Mouse (Mus musculus) spleen, postnatal 4 days (tissue): Measurements from ENCODE around the gene Smoc1.
A peak's percentile ranks its signal among the peaks of the same experiment; 100 is the strongest.

Source experiments
- DNase-seq, 2 experiments: peaks; one replicate each; pipeline ENCODE4 v3.0.0; 2022; ENCODE audit warnings: low spot score in 2 of 2

The Smoc1 gene

GRCm38 (mm10) chr12:81081031-81081430, 54.4 kb downstream of the Smoc1 start:
- no peak for DNase-seq

GRCm38 (mm10) chr12:81083146-81083545, 56.5 kb downstream of the Smoc1 start:
- no peak for DNase-seq

GRCm38 (mm10) chr12:81085244-81085643, 58.6 kb downstream of the Smoc1 start:
- DNase-seq = no peak

- DNase-seq = no peak
These were observed 61.5 kb downstream of the Smoc1 start for GRCm38 (mm10) chr12:81088131-81088530.

GRCm38 (mm10) chr12:81091641-81092040, 65.0 kb downstream of the Smoc1 start:
- DNase-seq = no peak

GRCm38 (mm10) chr12:81092641-81093040, 66.0 kb downstream of the Smoc1 start:
- DNase-seq = no peak

GRCm38 (mm10) chr12:81093211-81093610, 66.6 kb downstream of the Smoc1 start:
- no peak for DNase-seq

- peak in 1 of 2 experiments; percentile 43 for DNase-seq
These were observed 68.3 kb downstream of the Smoc1 start for GRCm38 (mm10) chr12:81094766-81095405.

- DNase-seq = peak in 1 of 2 experiments; percentile 44
These were observed 70.7 kb downstream of the Smoc1 start for GRCm38 (mm10) chr12:81097267-81097666.

- peak in 1 of 2 experiments; percentile 43 for DNase-seq
These were observed 71.1 kb downstream of the Smoc1 start for GRCm38 (mm10) chr12:81097738-81098137.

- no peak for DNase-seq
These were observed 72.6 kb downstream of the Smoc1 start for GRCm38 (mm10) chr12:81099161-81099560.

GRCm38 (mm10) chr12:81101691-81102090, 75.1 kb downstream of the Smoc1 start:
- no peak for DNase-seq

- no peak for DNase-seq
These were observed 77.9 kb downstream of the Smoc1 start for GRCm38 (mm10) chr12:81104546-81104945.

- DNase-seq = no peak
These were observed 79.4 kb downstream of the Smoc1 start for GRCm38 (mm10) chr12:81105721-81106633.

- no peak for DNase-seq
These were observed 80.9 kb downstream of the Smoc1 start for GRCm38 (mm10) chr12:81107278-81108100.

- DNase-seq = peak in 1 of 2 experiments; percentile 58
These were observed 82.0 kb downstream of the Smoc1 start for GRCm38 (mm10) chr12:81108600-81109011.

- DNase-seq = no peak
These were observed 83.4 kb downstream of the Smoc1 start for GRCm38 (mm10) chr12:81110006-81110405.

- no peak for DNase-seq
These were observed 85.7 kb downstream of the Smoc1 start for GRCm38 (mm10) chr12:81112321-81112720.

- no peak for DNase-seq
These were observed 93.7 kb downstream of the Smoc1 start for GRCm38 (mm10) chr12:81120301-81120700.

- no peak for DNase-seq
These were observed 97.2 kb downstream of the Smoc1 start for GRCm38 (mm10) chr12:81123793-81124192.

GRCm38 (mm10) chr12:81126842-81127241, 100.2 kb downstream of the Smoc1 start:
- no peak for DNase-seq

GRCm38 (mm10) chr12:81128693-81129092, 102.1 kb downstream of the Smoc1 start:
- no peak for DNase-seq
